Mouse (Mus musculus) effector memory CD4-positive, alpha-beta T cell, adult 5 months (primary cell): ENCODE data around the gene Tcp10a. TPM values are rescaled to one million over a fixed set of nuclear protein-coding genes. Genes with fewer than 3 reads are reported as not detected.

ENCODE experiments used
- polyA plus RNA-seq: library from polyadenylated mRNA; unstranded; fragments of 100-300 nt; shearing (Covaris generic); gene quantifications from one replicate; pipeline ENCODE4 v1.2.1, GENCODE M21; 2017

The Tcp10a gene
- polyA plus RNA-seq, result not detected

DNA sequence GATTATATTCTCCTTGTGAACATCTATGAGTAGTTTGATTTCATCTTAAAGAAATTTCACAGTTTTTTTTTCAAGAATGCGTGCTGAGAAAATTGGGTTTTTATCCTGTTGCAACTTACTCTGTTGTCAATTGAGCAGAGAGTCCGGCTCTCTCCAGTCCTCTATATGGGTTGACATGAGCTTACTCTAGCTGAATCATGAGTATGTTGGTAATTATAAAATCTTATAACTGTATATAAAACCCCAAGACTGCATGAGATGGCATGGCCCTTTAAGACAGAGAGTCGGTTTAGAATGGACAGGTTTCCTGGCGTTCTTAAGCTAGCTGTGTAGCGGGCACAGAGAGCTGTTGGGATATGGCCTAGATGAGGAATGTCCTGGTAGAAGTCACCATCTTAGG lies at the start of gene Tcp10a:
TSS of gene Tcp10a (plus strand) at position 301 of the 400 bp plus-strand sequence.

DNA sequence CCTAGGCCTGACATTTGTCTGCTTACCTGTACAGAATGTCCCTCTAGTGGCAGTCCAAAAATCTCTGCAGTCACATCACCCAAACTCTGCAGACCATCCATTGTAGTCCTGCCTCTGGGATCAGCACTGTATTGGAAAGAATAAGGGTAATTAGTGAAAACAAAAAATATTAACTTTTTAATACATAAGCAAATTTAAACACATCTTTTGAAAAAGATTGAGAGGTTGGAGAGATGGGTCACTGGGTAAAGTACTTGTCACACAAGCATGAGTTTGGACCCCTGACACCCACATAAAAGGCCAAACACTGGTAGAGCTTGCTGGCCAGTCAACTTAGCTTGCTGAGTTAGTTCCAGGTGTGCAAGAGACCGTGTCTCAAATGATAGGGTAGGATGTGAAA lies 28.1 kb downstream of the Tcp10a start, which contains the start of gene Ttll2:
TSS of gene Ttll2 (minus strand) at position 101 of the 400 bp plus-strand sequence.

DNA sequence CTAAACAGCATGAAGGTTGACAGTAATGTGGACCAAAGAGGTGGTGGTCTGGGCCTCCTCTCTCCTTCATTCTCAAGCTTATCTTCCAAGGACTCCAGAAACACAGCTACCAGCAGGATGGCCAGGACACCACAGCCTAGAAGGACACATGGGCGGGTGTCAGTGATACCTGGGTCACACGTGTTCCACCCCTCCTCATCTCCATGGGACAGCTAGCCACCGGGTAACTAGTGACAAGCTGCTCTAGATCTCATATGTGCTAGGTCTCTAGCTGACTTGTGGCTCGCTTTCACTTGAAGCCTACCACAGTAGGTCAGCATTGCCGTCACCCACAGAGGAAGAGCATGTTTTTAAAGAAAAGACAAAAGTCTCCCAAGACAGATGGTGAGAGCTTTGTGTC lies 47.4 kb downstream of the Tcp10a start, which contains the start of gene Gm49630:
TSS of gene Gm49630 (minus strand) at position 101 of the 400 bp plus-strand sequence.

DNA sequence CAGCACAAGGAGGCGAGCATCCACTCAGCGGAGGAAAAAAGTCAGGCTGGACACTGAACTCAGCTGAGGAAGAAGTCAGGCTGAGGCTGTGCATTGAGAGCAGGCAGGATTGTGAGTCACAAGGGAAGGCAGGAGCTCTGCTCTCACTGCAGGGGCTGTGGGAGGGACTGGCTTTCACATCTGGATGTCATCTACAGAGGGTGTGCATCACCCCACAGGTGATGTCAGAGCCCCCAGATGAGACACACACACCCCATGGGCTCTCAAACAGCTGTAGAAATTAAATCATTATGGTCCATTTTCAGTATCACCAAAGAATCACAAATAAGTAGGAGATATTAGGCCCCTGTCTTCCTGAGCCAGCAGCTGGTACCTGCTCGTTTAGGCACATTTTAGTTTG lies 60.9 kb downstream of the Tcp10a start, which contains the start of gene Unc93a2:
TSS of gene Unc93a2 (minus strand) at position 101 of the 400 bp plus-strand sequence.

Other genes starting within 250 kb of the Tcp10a start
- gene Rps6ka2, start 154.5 kb upstream of the Tcp10a start, polyA plus RNA-seq, result 1.6 TPM
- gene Ttll2, start 28.1 kb downstream of the Tcp10a start, polyA plus RNA-seq, result not detected
- gene Gm49630, start 47.3 kb downstream of the Tcp10a start, polyA plus RNA-seq, result not detected
- gene Unc93a2, start 60.8 kb downstream of the Tcp10a start, polyA plus RNA-seq, result not detected